Mouse (Mus musculus) gastrocnemius, adult 18-20 months (tissue): ENCODE data around the gene Hap1. TPM values are rescaled to one million over a fixed set of nuclear protein-coding genes. Genes with fewer than 3 reads are reported as not detected.
"Not testable (repeated sequence)": the region's sequence is repeated elsewhere in the genome, so short reads cannot be mapped to it uniquely, and the experiment has no call there.

Experiments used
- DNase-seq: peaks from one replicate; pipeline ENCODE4 v3.0.0; 2021; ENCODE audit warnings: low spot score
- total RNA-seq, 2 experiments: library from RNA; stranded (reverse); gene quantifications; 2 replicates each; pipeline ENCODE4 v1.2.3; 2021

Gene Hap1
- total RNA-seq, 2 experiments from 2014 or later: 0.26 to 0.53 TPM

DNA sequence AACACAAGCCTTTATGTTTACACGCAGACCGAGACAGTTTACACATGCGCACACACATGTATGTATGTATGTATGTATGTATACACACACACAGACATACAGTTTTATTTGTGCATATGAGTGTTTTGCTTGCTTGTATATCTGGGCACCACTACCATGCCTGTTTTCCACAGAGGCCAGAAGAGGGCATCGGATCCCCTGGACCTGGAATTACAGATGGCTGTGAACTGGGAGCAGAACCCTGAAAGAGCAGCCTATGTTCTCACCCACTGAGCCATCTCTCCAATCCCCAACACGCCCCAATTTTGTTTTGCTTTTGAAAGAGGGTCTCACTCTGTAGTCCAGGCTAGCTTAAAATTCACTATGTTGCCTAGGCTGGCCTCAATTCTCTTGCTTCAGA lies 1.5 kb upstream of the Hap1 start:
- DNase-seq: no peak

DNA sequence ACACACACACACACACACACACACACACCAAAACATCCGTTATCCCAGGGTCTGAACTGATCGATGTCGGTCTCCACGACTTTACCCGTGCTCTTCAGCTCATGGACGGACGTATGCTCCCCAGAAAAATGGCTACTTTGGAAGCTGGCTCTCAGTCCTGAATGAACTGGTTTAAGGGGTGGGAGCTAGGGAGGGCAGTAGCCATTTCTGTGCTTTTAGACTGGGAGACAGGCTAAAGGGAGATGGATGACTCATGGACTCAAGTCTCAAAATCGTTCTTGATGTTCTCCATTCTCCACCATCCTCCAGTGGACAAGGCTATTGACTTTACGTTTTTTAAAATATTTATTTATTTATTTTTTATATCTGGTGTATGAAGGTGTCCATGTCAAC lies 887 bp upstream of the Hap1 start:
- no peak for DNase-seq

DNA sequence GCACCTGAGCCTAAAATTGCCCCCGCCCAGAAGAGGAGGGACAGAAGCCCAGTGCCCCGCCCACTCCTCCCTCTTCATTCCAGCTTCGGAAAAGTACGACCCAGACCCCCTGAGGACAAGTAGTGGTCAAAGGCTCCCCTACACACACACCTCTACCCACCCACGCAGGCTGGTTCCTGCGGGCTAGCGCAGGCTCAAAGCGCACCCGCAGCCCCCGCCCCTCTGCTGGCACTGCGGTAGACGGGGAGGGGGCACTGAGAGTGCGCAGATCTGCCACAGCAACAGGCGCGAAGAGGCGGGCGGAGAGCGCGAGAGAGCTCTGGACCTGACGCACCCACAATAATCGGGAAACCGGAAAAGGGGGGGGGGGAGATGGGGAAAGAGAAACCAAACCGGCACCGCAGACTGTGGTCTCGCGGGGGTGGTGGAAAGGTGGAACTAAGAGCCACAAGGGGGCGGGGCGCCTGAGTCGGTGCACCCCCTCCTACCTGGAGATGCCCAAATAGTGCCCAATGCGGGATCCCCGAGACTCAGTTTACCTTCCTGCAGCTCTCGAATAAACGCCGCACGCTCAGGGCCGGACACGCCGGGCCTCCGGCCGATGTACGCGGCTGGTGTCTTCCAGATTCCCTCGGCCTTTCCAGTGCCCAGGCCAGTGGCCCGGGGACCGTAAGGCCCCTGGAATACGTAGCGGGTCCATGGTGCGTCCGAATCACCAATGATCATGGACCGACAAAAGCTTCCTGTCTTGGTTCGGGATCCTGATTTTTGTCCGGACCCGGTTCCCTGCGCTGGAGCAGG lies 577 bp downstream of the Hap1 start:
- DNase-seq: peak; percentile 12

DNA sequence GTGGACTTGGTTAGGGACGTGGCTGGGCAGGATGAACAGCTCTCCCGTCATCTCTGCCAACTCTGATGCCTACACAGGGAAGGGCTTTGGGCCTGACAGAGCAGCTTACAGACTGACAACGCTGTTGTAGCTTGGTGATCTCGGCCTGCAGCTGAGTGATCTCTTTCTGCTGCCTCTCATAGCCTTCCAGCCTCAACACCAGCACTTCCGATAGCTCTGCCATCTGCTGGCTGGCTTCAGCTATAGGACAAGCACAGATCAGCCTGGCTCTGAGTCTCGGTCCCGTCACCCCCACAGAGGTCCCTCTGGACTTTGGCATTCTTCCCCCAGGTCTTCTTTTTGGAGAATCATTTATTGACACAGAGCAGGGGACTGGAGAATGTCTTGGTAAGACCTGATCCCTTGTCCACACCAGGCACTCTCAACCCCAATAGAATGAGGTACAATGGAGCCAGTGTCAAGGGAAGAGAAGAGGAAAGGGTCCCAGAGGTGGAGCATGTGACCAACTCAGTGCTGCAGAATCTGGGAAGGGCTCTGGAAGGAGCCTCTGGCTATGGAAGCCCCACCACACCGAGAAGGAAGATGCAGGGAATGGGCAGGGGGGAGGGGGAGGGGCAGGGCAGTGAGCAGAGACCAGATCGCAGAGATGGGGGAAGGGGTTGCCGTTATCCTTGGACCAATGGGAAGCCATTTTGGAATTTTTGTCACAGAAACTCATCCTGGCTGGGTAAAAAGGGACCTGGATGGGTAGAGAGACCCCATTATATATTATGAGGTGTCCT lies 3.7 kb downstream of the Hap1 start:
- no peak for DNase-seq

DNA sequence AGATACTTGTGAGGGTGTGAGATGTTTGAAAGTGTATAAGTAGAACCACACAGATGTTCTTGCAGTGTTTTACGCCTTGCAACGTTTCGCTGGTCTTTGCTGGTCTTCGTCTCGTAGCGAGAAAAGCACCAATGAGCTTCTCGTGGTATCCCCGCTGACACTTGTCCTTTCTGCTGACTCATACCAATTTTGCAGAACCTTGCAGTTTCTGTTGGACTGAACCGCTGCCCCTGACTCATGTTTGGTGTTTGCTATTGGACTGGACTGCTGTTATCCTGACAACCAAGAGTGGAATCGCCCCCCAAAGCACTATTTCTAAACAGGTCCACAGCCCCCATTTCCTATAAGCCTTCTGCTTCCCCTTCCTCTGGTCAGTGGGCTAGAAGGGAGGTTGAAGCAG lies 11.7 kb downstream of the Hap1 start:
- DNase-seq: no peak

DNA sequence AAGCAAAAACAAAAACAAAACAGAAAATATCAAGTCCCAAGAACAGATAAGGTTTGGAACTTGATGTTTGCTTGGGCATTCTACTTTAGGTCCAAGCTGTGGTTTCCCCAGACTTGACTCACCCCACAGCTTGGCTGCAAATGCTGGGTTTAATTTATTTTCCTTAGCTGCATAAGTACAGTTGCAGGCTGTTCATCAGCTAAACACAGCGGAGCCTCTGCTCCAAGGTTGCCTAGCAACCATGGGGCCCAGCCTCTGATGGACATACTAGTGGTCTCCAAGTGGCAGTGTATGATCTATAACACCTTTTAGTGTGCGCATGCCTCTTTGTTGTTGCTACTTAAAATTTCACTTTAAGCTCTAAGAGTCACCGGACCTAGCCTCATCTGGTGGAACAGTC lies 20.2 kb downstream of the Hap1 start:
- DNase-seq: no peak

DNA sequence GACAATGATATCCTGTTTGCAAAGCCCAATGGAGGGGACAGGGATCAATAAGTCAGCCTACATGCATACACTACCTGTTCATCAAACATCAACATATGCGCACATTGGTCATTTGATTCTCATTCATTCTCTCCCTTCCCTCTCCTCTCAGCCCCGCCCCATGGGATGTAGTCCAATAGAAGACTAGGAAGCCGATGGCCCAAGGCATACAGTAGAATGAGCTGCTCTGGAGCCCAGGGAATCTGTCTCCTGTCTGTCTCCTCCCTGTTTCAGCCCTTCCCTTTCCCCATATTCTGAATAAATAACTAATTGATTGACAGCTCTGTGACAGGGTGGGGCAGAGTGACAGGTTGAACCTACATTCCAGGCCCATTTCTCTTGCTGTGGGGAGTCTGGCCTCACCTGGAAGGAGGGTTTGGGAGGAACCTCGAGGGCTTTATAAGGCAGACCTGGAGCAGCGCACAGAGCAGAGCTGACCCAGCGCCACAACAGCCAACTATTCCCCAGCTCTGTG lies 21.9 kb downstream of the Hap1 start, which contains the start of gene Gast:
Gene Gast, plus strand, starts transcription at position 464 of the 514 bp plus-strand sequence.
- DNase-seq: no peak

DNA sequence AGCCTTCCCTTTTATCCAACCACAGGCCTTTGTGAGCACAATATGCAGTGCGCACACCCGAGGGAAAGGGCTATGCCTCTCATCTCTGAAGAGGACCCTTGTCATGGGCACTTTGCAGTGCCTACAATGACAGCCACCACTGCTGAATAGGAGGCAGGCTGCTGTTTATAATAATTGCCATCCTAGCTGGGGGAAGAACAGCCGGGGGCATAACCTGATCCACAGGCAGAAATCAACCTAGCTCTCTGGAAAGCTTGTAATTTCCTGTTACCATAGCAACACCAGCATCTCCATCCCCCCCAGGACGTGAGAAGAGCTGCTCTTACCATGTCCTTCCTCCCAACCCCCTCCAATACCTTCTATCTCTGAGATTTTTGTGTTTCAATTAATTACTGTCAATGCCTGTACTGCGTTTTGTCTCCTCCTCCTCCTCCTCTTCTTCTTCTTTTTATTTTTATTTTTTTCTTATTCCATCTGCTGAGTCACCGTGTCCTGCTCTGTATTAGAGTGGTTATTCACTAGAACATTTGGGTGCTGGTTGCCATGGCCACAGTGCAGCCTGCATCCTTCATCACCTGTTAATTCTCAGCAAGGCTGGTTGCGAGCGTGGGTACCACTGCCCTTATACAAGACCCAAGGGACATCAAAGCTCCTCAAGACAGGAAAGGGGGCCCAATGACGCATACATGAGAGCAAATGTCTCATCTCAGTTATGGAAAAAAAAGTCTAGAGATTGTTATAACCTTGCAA lies 23.0 kb downstream of the Hap1 start:
- no peak for DNase-seq

DNA sequence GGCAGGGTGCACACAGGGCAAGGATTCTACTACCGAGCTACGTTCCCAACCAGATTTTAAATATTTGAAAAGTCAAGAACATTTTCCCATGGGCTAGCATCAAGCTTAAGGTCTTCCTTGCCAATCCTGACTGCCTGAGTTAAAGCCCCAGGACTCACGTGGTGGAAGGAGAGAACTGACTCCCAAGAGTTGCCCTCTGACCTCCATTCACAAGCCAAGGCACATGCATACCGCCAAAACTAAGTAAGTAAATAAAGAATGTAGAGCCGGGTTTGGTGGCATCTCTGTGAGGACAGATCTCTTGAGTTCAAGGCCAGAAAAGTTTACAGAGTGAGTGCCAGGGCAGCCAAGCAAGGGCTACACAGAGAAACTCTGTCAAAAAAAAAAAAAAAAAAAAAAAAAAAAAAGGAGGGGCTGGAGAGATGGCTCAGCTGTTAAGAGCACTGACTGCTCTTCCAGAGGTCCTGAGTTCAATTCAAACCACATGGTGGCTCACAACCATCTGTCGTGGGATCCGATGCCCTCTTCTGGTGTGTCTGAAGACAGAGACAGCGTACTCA lies 25.0 kb downstream of the Hap1 start:
- DNase-seq: not testable (repeated sequence)

DNA sequence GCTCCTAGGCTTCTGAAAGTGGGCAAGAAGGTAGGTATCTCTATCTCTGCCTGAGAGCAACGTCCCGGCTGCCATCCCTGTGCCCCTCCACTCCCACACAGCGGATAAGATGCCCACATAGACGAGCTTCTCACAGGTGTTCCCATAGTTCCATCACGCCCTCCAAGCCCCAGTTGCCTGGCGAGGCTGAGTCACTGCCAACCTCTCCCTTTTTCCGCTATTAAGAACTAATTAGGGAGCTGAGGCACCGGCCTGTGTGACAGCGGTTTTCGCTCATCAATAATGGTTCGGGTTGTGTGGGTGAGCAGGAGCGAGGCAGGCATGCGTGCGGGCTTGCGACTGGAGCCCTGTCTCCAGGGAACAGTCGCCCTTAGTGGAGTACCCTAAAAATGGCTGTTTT lies 25.7 kb downstream of the Hap1 start:
- DNase-seq: no peak

DNA sequence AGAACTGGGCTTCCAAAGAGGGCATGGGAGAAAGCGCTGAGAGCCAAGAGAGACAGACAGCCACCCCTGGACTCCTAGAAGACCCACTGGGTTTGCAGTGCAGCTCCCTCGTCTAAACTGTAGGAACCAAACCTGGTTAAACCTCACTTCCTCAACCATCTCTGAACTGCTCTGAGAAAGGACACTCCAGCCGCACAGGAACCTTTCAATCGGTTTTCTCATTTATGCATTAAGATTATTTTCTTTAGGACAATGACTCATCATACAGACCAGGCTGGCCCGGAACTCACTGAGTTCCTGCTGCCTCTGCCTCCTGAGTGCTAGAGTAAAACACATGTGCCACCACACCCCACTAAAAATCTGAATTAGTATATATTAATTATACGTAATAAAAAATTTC lies 28.2 kb downstream of the Hap1 start:
- DNase-seq: no peak

DNA sequence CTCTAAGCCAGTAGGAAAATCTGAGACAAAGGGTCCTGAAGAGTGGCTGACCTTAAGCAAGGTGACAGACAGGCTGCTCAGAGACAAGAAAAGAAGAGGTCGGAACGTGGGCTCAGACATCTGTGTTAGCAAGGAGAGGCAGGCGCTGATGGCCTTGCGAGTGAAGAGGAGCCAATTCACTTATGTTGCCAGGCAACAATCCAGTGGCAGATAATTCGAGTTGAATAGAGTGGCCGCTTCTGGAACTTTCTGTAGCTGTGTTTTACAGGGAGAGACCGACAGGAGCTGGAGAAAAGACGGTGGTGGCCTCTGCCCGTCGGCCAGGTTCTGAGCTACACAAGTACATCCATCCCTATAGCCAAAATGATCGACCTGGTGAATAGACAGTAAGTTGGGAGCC lies 28.6 kb downstream of the Hap1 start:
- DNase-seq: no peak

DNA sequence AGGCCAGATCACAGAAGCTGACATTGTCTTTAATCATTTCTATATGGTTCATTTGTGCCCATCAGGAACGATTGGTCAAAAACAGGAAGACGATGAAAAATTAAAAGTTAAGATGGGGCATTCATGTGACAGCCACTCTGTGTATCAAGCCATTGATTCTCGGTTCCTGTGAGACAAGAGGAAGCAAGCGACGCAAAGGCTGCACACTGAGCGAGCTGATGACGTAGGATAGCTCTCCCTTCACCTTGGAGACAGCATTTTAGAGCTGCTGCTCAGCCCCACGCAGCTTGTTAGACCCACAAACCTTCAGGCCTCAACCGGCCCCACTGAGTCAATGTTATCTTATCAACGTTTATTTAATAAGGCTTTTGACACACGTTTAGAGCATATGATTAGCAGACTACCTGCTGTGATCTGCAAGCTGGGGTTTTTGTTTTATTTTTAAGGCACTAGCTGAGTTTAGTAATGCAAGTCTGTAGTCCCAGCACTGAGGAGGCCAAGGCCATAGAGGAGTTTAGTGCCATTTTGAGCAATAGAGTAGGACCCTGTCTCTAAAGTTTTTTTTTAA lies 30.8 kb downstream of the Hap1 start:
- no peak for DNase-seq

DNA sequence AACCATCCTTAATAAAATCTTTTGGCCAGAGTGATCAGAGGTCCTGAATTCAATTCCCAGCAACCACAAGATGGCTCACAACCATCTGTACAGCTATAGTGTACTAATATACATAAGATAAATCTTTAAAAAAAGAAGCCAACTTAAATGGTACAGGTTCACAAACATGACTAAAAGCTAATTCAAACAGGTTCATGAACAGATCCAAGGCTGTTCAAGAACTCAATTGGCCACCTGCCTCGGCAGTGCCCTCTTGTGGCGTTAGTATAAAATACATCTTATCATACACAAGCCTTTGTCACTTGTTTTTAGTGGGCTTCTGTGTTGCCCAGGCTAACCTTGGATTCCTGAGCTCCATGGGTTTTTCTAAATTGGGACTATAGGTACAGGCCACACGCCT lies 32.4 kb downstream of the Hap1 start:
- peak; percentile 59 for DNase-seq

DNA sequence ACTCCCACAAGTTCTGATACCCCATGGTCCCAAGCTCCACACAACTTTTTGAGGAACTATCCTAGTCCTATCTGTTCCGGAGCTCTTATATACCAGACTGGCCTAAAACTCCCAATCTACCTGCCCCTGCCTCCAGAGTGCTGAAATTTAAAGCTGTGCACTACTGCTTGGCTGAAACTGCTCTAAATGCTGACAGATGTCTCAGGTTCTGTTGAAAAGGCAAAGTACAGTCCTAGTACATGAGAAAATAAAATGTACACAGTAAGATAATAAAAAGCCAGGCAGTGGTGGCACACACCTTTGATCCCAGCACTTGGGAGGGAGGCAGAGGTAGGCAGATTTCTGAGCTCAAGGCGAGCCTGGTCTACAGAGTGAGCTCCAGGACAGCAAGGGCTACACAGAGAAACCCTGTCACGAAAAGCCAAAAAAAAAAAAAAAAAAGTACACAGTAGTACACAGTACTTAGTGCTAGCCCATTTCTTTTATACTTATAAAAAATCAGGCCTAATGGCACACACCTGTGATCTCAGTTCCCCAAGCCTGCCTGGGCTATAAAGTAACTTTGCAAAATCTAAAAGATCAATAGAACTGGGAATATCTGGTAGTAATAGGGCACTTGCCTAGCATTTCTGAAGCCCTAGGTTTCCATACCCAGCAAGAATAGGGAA lies 33.2 kb downstream of the Hap1 start:
- no peak for DNase-seq

DNA sequence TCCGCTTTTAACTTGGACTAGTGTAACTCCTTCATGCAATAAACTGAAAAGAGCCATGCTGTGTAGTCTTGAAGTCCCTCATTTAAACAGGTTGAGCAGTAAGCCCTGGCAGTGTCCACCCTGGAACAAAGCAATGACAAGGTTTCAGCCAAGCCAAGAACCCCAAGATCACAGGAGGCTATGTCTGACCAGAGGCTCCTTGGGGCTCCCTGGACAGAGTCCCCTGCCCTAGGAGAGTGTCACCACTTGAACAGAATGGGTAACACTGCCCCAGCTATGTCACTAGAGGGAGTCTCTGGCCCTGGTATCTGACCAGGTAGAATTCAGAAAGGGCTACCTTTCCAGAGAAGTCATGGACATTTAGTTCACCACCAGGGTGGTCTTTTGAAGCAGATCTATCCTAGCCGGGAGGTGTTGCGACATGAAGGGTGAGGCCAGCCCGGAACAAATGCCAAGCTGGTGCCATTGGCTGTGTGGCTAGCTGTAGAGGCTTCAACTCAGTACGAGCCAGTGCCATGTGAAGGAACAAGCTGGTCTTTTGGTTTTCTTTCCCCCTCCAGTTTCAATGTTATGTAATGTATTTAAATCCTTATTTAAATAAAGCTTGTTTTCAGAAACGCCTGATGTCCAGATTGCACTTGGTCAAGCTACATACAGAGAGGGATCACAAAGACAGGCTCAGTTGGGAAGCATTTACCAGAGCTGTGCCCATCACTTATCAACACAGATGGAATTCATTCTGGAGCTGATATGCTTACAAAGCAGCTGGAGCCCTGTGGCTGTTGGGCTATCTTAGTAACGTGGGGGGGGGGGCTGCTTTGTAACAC lies 34.2 kb downstream of the Hap1 start:
- DNase-seq: not testable (repeated sequence)

DNA sequence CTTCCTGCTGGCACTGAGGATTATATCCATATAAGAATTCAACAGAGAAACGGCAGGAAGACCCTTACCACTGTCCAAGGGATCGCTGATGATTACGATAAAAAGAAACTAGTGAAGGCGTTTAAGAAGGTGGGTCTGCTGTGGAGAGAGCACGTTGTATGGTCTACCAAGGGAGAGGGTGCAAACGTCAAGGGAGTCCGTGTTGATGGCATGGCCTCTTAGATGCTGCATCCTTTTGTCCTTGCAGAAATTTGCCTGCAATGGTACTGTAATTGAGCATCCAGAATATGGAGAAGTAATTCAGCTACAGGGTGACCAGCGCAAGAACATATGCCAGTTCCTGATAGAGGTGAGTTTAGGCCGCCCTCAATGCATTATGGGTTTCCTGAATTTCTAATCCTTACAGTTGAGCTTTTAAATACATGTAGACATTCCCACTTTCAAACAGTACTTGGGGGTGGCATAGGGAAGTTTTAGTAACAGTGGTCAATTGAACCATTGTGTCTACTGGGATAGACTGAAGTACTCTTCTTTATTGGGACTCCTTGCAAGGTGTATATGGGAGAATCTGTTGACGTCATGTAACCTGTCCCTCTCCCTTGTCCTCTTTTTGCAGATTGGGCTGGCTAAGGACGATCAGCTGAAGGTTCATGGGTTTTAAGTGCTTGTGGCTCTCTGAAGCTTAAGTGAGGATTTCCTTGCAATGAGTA lies 35.1 kb downstream of the Hap1 start:
- DNase-seq: not testable (repeated sequence)

DNA sequence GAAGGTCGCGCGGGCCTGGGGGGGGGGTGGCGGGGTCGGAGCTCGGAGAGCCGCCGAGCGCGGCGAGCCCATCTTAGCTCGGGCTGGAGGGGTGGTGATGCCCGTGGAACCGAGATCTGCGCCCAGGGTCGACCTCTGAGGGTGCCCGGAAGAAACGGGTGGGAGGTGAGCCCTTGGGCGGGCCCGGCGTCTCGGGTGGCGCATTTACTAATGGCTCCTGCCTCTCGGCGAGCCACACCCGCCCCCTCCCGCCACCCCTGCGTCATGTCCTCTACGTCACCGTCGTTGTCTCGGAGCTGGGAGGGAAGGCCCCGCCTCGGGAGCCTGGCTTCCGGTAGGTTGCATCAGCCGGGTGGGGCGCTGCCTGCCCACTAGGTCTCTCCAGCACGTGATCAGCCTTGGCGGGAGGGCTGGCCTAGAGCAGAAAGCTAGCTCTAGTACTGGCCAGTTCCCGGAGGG lies 35.7 kb downstream of the Hap1 start:
- DNase-seq: peak; percentile 97
